Mouse (Mus musculus) CH12.LX (cell line): ENCODE data around the gene Nab1. TPM values are rescaled to one million over a fixed set of nuclear protein-coding genes. Genes with fewer than 3 reads are reported as not detected.

Experiments used
- DNase-seq: peaks from one replicate; pipeline ENCODE4 v3.0.0-alpha.2; 2013; ENCODE audit errors: extremely low read depth
- H3K27ac ChIP-seq: 2 replicates; pipeline ENCODE4 v1.5.1; 2012; ENCODE audit warnings: low read depth, mild to moderate bottlenecking, control low read depth, moderate library complexity; ENCODE audit not compliant: insufficient read depth
- H3K27me3 ChIP-seq: replicated peaks from 2 replicates; pipeline ENCODE3; 2012; ENCODE audit warnings: inconsistent platforms
- H3K36me3 ChIP-seq, 2 experiments: replicated peaks in 1 of 2; 2 replicates each; pipeline versions ENCODE3 to v1.6.1; 2012; ENCODE audit warnings: inconsistent platforms in 1 of 2, low read length in 1 of 2, mild to moderate bottlenecking in 1 of 2, mixed read lengths in 1 of 2, moderate library complexity in 1 of 2; ENCODE audit not compliant: control insufficient read depth in 1 of 2, insufficient read depth in 1 of 2
- H3K4me1 ChIP-seq, 2 experiments: 2 replicates each; pipeline ENCODE4 v1.6.1; 2012; ENCODE audit warnings: inconsistent platforms in 1 of 2, moderate library complexity in 1 of 2; ENCODE audit not compliant: insufficient read depth in 2 of 2, control insufficient read depth in 1 of 2
- H3K4me2 ChIP-seq: 2 replicates; pipeline ENCODE4 v1.6.1; 2012; ENCODE audit warnings: low read depth, mild to moderate bottlenecking, control low read depth; ENCODE audit not compliant: poor library complexity, insufficient read depth, severe bottlenecking
- H3K4me3 ChIP-seq, 3 experiments: fragments of 150-350 bp in 1 of 3; sonication (generic) in 1 of 3; replicated peaks in 1 of 3; 2 replicates each; pipeline versions ENCODE3 to v1.5.1; 2011 to 2012; ENCODE audit warnings: low read depth in 2 of 3, low read length in 2 of 3, mild to moderate bottlenecking in 2 of 3, moderate library complexity in 2 of 3, control low read depth in 1 of 3, improper control_type of control experiment in 1 of 3, inconsistent platforms in 1 of 3, mixed read lengths in 1 of 3; ENCODE audit not compliant: poor library complexity in 1 of 3
- H3K79me2 ChIP-seq: replicated peaks from 2 replicates; pipeline ENCODE4 v1.6.1; 2012; ENCODE audit warnings: mild to moderate bottlenecking, moderate library complexity; ENCODE audit not compliant: control insufficient read depth, poor library complexity, insufficient read depth, severe bottlenecking; ENCODE audit errors: extremely low read depth
- H3K9ac ChIP-seq: 2 replicates; pipeline ENCODE4 v1.6.1; 2012; ENCODE audit warnings: low read depth, mild to moderate bottlenecking, control low read depth, moderate library complexity; ENCODE audit not compliant: insufficient read depth
- H3K9me3 ChIP-seq: replicated peaks from 2 replicates; pipeline ENCODE3; 2012; ENCODE audit warnings: low read length, inconsistent platforms, mixed read lengths
- E2F4 ChIP-seq: IDR thresholded peaks from 2 replicates; pipeline ENCODE4 v1.6.1; 2011; ENCODE audit warnings: low read depth, low read length, improper control_type of control experiment; ENCODE audit not compliant: insufficient replicate concordance
- ELF1 ChIP-seq: IDR thresholded peaks from 2 replicates; pipeline ENCODE4 v1.6.1; 2014; ENCODE audit warnings: low read depth, mild to moderate bottlenecking, inconsistent platforms, low read length, improper control_type of control experiment
- EP300 ChIP-seq: IDR thresholded peaks from 2 replicates; pipeline ENCODE4 v1.6.1; 2011; ENCODE audit warnings: low read length, improper control_type of control experiment
- ETS1 ChIP-seq: conservative IDR thresholded peaks from 2 replicates; pipeline ENCODE4 v1.6.1; 2012; ENCODE audit warnings: low read depth, mild to moderate bottlenecking, inconsistent platforms, low read length, improper control_type of control experiment, moderate library complexity
- GABPA ChIP-seq: IDR thresholded peaks from 2 replicates; pipeline ENCODE4 v1.6.1; 2012; ENCODE audit warnings: low read depth, low read length, improper control_type of control experiment, inconsistent platforms; ENCODE audit not compliant: insufficient replicate concordance
- IRF4 ChIP-seq: IDR thresholded peaks from 2 replicates; pipeline ENCODE4 v1.6.1; 2014; ENCODE audit warnings: low read depth, mild to moderate bottlenecking, inconsistent platforms, low read length, improper control_type of control experiment
- JUN ChIP-seq: IDR thresholded peaks from 2 replicates; pipeline ENCODE4 v1.6.1; 2011; ENCODE audit warnings: low read depth, mild to moderate bottlenecking, low read length, improper control_type of control experiment, moderate library complexity; ENCODE audit not compliant: insufficient read depth
- JUND ChIP-seq: conservative IDR thresholded peaks from 2 replicates; pipeline ENCODE4 v1.6.1; 2011; ENCODE audit warnings: low read depth, low read length, improper control_type of control experiment
- MEF2A ChIP-seq: IDR thresholded peaks from 2 replicates; pipeline ENCODE4 v1.6.1; 2014; ENCODE audit warnings: low read depth, mild to moderate bottlenecking, inconsistent platforms, low read length, improper control_type of control experiment, borderline replicate concordance
- MYC ChIP-seq: IDR thresholded peaks from 2 replicates; pipeline ENCODE4 v1.6.1; 2011; ENCODE audit warnings: low read depth, mild to moderate bottlenecking, improper control_type of control experiment, low read length
- PAX5 ChIP-seq: IDR thresholded peaks from 2 replicates; pipeline ENCODE4 v1.6.1; 2012; ENCODE audit warnings: low read length, inconsistent platforms, mixed read lengths
- POLR2AphosphoS2 ChIP-seq: IDR thresholded peaks from 2 replicates; pipeline ENCODE4 v1.6.1; 2011; ENCODE audit warnings: low read depth, low read length, improper control_type of control experiment
- RAD21 ChIP-seq: IDR thresholded peaks from 2 replicates; pipeline ENCODE4 v1.6.1; 2011; ENCODE audit warnings: low read depth, mild to moderate bottlenecking, low read length, improper control_type of control experiment, moderate library complexity
- RCOR1 ChIP-seq: conservative IDR thresholded peaks from 2 replicates; pipeline ENCODE4 v1.6.1; 2012; ENCODE audit warnings: low read depth, mild to moderate bottlenecking, inconsistent platforms, low read length, improper control_type of control experiment
- SMC3 ChIP-seq: IDR thresholded peaks from 2 replicates; pipeline ENCODE4 v1.6.1; 2011; ENCODE audit warnings: low read depth, low read length, improper control_type of control experiment
- UBTF ChIP-seq: IDR thresholded peaks from 2 replicates; pipeline ENCODE4 v1.6.1; 2012; ENCODE audit warnings: low read depth, mild to moderate bottlenecking, inconsistent platforms, low read length, improper control_type of control experiment, moderate library complexity
- ZKSCAN1 ChIP-seq: IDR thresholded peaks from 2 replicates; pipeline ENCODE4 v1.6.1; 2012; ENCODE audit warnings: low read depth, inconsistent platforms, low read length, improper control_type of control experiment, borderline replicate concordance
- ZNF384 ChIP-seq: IDR thresholded peaks from 2 replicates; pipeline ENCODE4 v1.6.1; 2012; ENCODE audit warnings: low read depth, low read length, improper control_type of control experiment, inconsistent platforms
- dilution Hi-C: fragments of 300-500 bp; cut with MboI; formaldehyde crosslinking; loops from 2 replicates; pipeline ENCODE4 v1.14.3; 2020; ENCODE audit warnings: low sequenced_read_pairs; ENCODE audit not compliant: extremely low pct_unique_long_range_greater_than_20kb, extremely low pct_ligation_motif_present
- in situ Hi-C: fragments of 300-500 bp; cut with MboI; formaldehyde crosslinking; loops from 3 replicates; pipeline ENCODE4 v1.14.3; 2019; ENCODE audit warnings: low sequenced_read_pairs, low pct_ligation_motif_present, low pct_unique_long_range_greater_than_20kb, mixed read lengths
- polyA plus RNA-seq: library from polyadenylated mRNA; unstranded; fragments of >175 nt; gene quantifications from 2 replicates; pipeline ENCODE4 v1.2.1, GENCODE M21; 2012; ENCODE audit warnings: low read depth; ENCODE audit not compliant: insufficient read length
- total RNA-seq, 2 experiments: library from RNA; depleted of rRNA; stranded (reverse); fragments of 300-350 nt in 1 of 2; fragments of >200 nt in 1 of 2; gene quantifications; 2 replicates each; pipeline ENCODE4 v1.2.3; 2012 to 2014

Gene Nab1
- total and polyA plus RNA-seq, 3 experiments = 13.8 to 18.9 (median 18.7) TPM

DNA sequence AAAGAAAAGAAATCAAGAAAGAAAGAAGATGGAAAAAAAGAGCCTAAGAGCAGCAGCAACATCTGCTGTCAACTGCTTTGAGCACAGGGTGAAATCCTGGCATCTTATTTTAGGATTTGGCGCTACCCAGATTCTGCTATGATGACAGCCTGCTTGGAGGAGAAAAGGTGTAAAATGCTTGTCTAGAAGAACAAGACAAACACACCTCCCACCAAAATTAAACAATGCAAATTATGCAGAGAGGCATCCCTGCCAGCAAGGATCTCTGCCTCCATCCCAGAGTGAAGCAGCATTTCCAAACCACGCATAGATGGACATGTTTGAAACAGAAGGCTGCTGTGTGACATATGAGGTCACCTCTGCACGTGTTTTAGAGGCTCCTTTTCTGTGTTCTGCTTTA lies 35.2 kb downstream of the Nab1 start:
- no peak overlapping the region for H3K27ac ChIP-seq
- H3K4me1 ChIP-seq = peaks cover 1 to 7% of the 10 kb centered on the region in 2 experiments; a peak in 3 of 4 replicates
- dilution Hi-C loops (no loop called here), in situ Hi-C loops (no loop called here)
- no peak for TF ChIP-seq EP300
- TF ChIP-seq RCOR1 = no peak
- TF ChIP-seq RAD21 = no peak
- TF ChIP-seq SMC3 = no peak
- TF ChIP-seq ZNF384 = no peak
- TF ChIP-seq JUN = no peak
- H3K36me3 ChIP-seq = peaks cover 6 to 54% of the 10 kb centered on the region in 2 experiments
- no peak overlapping the region for H3K9ac ChIP-seq
- no peaks in the 10 kb centered on the region for H3K9me3 ChIP-seq
- no peaks in the 10 kb centered on the region for H3K27me3 ChIP-seq
- no peak overlapping the region for H3K4me3 ChIP-seq
- DNase-seq = no peak
- no peaks in the 10 kb centered on the region for H3K79me2 ChIP-seq
- no peak overlapping the region for H3K4me2 ChIP-seq

DNA sequence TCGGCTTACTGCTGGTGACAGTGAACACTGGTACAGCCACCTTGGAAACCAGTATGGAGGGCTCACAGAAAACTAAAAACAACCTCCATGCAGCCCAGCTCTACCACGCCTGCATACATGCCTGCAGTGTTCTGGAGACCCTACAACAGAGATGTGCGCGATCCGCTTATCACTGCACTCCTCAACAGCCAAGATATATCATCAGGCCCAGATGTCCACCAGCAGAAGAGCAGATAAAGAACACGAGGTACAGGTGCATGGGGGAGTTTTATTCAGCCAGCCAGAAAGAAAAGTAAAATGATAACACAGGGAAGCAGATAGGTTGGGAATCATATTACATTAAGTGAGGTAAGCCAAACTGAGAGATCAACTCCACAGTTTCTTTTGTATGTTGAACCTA lies 37.2 kb downstream of the Nab1 start:
- H3K27me3 ChIP-seq = no peaks in the 10 kb centered on the region
- in situ Hi-C loops = no loop called here
- dilution Hi-C loops = no loop called here
- no peak overlapping the region for H3K9ac ChIP-seq
- H3K4me1 ChIP-seq = no peaks in the 10 kb centered on the region
- H3K9me3 ChIP-seq = no peaks in the 10 kb centered on the region
- TF ChIP-seq PAX5 (no peak), MEF2A (no peak)
- H3K4me3 ChIP-seq = no peak overlapping the region
- DNase-seq = no peak
- H3K36me3 ChIP-seq = peaks cover 9 to 54% of the 10 kb centered on the region in 2 experiments
- H3K4me2 ChIP-seq = no peak overlapping the region
- H3K79me2 ChIP-seq = no peaks in the 10 kb centered on the region
- no peak overlapping the region for H3K27ac ChIP-seq

DNA sequence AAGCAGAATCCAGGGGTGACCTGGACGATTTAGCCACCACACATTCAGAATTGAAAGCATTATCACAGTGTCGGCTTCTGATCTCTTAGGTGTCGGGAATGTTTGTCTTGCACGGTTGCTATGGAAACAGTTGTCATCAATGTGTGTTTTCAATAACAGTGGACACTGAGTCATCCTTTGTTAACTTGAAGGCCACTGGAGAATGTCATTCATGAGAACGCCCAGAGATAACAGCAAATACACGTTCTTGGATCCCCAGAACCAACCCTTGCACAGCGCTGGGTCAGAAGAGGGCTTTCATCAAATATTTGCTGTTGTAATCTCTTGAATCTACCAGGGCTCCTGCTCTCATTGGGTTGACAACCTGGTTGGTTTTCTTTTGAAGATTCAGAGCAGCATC lies 43.9 kb downstream of the Nab1 start:
- Histone ChIP-seq H3K79me2 (no peaks in the 10 kb centered on the region), H3K36me3 (peaks cover 3 to 20% of the 10 kb centered on the region in 2 experiments), H3K27ac (no peak overlapping the region), H3K4me1 (no peaks in the 10 kb centered on the region), H3K9ac (no peak overlapping the region), H3K27me3 (no peaks in the 10 kb centered on the region), H3K4me2 (no peak overlapping the region), H3K4me3 (no peak overlapping the region), H3K9me3 (no peaks in the 10 kb centered on the region)
- dilution Hi-C loops = no loop called here
- TF ChIP-seq ZKSCAN1 (no peak), GABPA (no peak), UBTF (no peak), ELF1 (no peak), SMC3 (no peak), E2F4 (no peak), POLR2AphosphoS2 (no peak), ETS1 (no peak), MEF2A (no peak), JUND (no peak), MYC (no peak), IRF4 (no peak), ZNF384 (no peak)
- no peak for DNase-seq
- in situ Hi-C loops = no loop called here
